Mouse (Mus musculus): Measurements from ENCODE around the gene Mboat2. TPM values are rescaled to one million over a fixed set of nuclear protein-coding genes. Genes with fewer than 3 reads are reported as not detected.
A peak's percentile ranks its signal among the peaks of the same experiment; 100 is the strongest.

Mboat2 gene
- polyA plus RNA-seq, 1 experiment from 2014 or later = 44.6 TPM

GRCm38 (mm10) chr12:24860436-24860835, 29.8 kb downstream of the Mboat2 start:
- no peak for TF ChIP-seq CTCF (IDR thresholded peaks at IDR 0.05; ENCODE audit: low read depth)

DNA sequence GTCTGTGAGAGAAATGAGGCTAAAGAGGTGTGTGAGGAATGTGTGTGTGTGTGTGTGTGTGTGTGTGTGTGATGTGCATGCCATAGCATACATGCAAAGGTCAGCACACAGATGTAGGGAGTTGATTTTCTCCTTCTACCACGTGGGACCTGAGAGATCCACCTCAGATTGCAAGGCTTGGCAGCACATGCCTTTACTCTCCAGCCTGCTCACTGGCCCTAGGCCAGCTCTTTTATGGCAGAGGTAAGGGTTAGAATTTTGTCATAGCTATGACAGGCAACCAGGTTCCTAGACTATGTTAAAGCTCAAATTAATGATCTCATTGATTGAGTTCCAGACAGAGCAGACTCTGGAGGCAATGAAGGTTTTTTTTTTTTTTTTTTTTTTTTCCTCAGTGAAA, 33.1 kb downstream of the Mboat2 start:
- DNase-seq (peak; percentile 32), ATAC-seq (ENCODE audit: insufficient read depth) (peak; percentile 32; the same call in 1 of the 2 replicates)
- Histone ChIP-seq H3K27ac (ENCODE audit: low read depth) (no peak overlapping the region), H3K4me3 (ENCODE audit: low read depth, low read length) (no peak overlapping the region), H3K9me3 (ENCODE audit: low read depth, low read length) (no peaks in the 10 kb centered on the region), H3K36me3 (ENCODE audit: insufficient read depth) (no peaks in the 10 kb centered on the region), H3K27me3 (ENCODE audit: insufficient read depth, low read length) (no peaks in the 10 kb centered on the region), H3K4me2 (no peak overlapping the region), H3K9ac (no peak overlapping the region), H3K4me1 (ENCODE audit: insufficient read depth) (0 out of 2 replicates have a peak, but pooled peaks cover 12% of the 10 kb centered on the region)
- 17% methylated on average over 1 of the region's 1 CpGs for WGBS
- no peak for TF ChIP-seq CTCF (IDR thresholded peaks at IDR 0.05; ENCODE audit: low read depth)

More at GRCm38 (mm10) chr12:24860436-24860835, 29.8 kb downstream of the Mboat2 start:
- ATAC-seq (ENCODE audit: insufficient read depth) = no peak
- H3K4me2 ChIP-seq = no peak overlapping the region
- H3K27ac ChIP-seq (ENCODE audit: low read depth) = no peak overlapping the region
- H3K4me3 ChIP-seq (ENCODE audit: low read depth, low read length) = no peak overlapping the region
- WGBS = 84% methylated on average over 9 of the region's 9 CpGs
- H3K36me3 ChIP-seq (ENCODE audit: insufficient read depth) = no peaks in the 10 kb centered on the region
- no peaks in the 10 kb centered on the region for H3K9me3 ChIP-seq (ENCODE audit: low read depth, low read length)
- DNase-seq = no peak
- H3K4me1 ChIP-seq (ENCODE audit: insufficient read depth) = 0 out of 2 replicates have a peak, but pooled peaks cover 9% of the 10 kb centered on the region
- H3K27me3 ChIP-seq (ENCODE audit: insufficient read depth, low read length) = no peaks in the 10 kb centered on the region
- H3K9ac ChIP-seq = no peak overlapping the region

DNA sequence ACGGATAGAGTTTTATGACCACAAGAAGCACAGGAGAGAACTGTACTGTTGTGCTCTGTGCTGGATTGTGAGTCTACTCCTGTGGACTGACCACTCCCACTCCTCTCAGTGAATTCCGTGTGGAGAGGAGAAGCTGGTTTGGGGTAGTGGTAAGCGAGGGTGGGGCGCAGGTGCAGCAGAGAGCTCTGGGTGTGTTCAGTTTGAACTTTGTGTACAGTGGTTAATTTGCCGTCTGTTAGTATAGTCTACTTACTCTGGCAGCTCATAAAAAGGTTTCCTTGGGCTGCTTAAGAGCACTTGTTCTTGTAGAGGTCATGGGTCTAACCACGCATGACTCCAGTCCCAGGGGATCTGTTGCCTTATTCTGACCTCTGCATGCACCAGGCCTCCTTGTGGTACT, 36.0 kb downstream of the Mboat2 start:
- no peak overlapping the region for H3K4me2 ChIP-seq
- no peak for DNase-seq
- no peak overlapping the region for H3K9ac ChIP-seq
- no peaks in the 10 kb centered on the region for H3K9me3 ChIP-seq (ENCODE audit: low read depth, low read length)
- peak; percentile 59 for ATAC-seq (ENCODE audit: insufficient read depth)
- peaks cover 12% of the 10 kb centered on the region; the same call in 1 of the 2 replicates for H3K4me1 ChIP-seq (ENCODE audit: insufficient read depth)
- 62% methylated on average over 6 of the region's 6 CpGs for WGBS
- H3K4me3 ChIP-seq (ENCODE audit: low read depth, low read length) = no peak overlapping the region
- H3K36me3 ChIP-seq (ENCODE audit: insufficient read depth) = no peaks in the 10 kb centered on the region
- H3K27ac ChIP-seq (ENCODE audit: low read depth) = no peak overlapping the region
- TF ChIP-seq CTCF (IDR thresholded peaks at IDR 0.05; ENCODE audit: low read depth) = peak; percentile 12; the same call in 1 of the 2 replicates
- no peaks in the 10 kb centered on the region for H3K27me3 ChIP-seq (ENCODE audit: insufficient read depth, low read length)

- no peak overlapping the region for H3K27ac ChIP-seq (ENCODE audit: low read depth)
- WGBS = 89% methylated on average over 4 of the region's 4 CpGs
- no peak for DNase-seq
Observed at GRCm38 (mm10) chr12:24868694-24869093, 38.0 kb downstream of the Mboat2 start.

DNA sequence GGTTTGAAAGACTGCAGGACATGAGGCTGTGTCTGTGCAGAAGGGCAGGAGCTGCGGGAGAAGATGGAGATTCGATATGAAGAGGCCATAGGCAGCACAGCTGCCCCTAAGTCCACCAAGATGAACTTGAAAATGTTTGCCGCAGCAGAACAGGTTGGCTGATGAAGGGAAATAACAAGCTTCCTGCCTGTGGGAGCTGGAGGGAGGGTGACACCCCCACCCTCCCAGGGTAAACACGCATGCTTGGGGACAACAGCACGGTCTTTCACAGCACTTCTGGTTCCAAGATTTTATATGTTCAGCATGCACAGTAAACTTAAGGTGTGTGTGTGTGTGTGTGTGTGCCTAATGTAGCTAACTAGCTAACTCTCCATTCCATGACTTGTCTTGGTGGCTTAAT, 38.6 kb downstream of the Mboat2 start:
- no peak overlapping the region for H3K9ac ChIP-seq
- no peak overlapping the region for H3K4me2 ChIP-seq
- ATAC-seq (ENCODE audit: insufficient read depth) (no peak), DNase-seq (no peak)
- no peak for TF ChIP-seq CTCF (IDR thresholded peaks at IDR 0.05; ENCODE audit: low read depth)
- H3K9me3 ChIP-seq (ENCODE audit: low read depth, low read length) = no peaks in the 10 kb centered on the region
- H3K27ac ChIP-seq (ENCODE audit: low read depth) = no peak overlapping the region
- peaks cover 6% of the 10 kb centered on the region; the same call in 1 of the 2 replicates for H3K4me1 ChIP-seq (ENCODE audit: insufficient read depth)
- no peaks in the 10 kb centered on the region for H3K27me3 ChIP-seq (ENCODE audit: insufficient read depth, low read length)
- H3K36me3 ChIP-seq (ENCODE audit: insufficient read depth) = no peaks in the 10 kb centered on the region
- 61% methylated on average over 5 of the region's 5 CpGs for WGBS
- H3K4me3 ChIP-seq (ENCODE audit: low read depth, low read length) = no peak overlapping the region

More at GRCm38 (mm10) chr12:24868694-24869093, 38.0 kb downstream of the Mboat2 start:
- no peak for TF ChIP-seq CTCF (IDR thresholded peaks at IDR 0.05; ENCODE audit: low read depth)
- no peaks in the 10 kb centered on the region for H3K36me3 ChIP-seq (ENCODE audit: insufficient read depth)
- no peaks in the 10 kb centered on the region for H3K27me3 ChIP-seq (ENCODE audit: insufficient read depth, low read length)
- H3K4me3 ChIP-seq (ENCODE audit: low read depth, low read length) = no peak overlapping the region
- no peaks in the 10 kb centered on the region for H3K9me3 ChIP-seq (ENCODE audit: low read depth, low read length)
- peaks cover 8% of the 10 kb centered on the region; the same call in 1 of the 2 replicates for H3K4me1 ChIP-seq (ENCODE audit: insufficient read depth)
- H3K9ac ChIP-seq = no peak overlapping the region
- no peak overlapping the region for H3K4me2 ChIP-seq
- ATAC-seq (ENCODE audit: insufficient read depth) = no peak

DNA sequence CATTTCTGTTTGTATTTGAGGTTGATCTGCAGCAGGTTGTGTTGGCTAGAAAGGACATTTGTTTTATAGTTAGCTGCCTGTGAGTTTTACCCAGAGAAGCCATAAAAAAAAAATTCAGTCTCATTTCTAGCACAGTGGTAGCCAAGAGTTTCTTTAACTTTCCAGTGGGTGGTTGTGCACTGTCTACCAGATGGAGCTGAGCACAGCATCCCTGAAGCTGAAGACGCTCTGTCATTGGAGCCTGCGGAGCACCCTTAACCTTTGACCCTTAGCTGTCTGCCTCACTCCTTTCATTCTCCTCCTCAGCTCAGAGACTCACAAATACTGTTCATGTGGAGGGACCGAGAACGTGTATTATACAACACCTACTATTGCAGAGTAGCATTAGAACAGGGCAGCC, 40.2 kb downstream of the Mboat2 start:
- no peak overlapping the region for H3K27ac ChIP-seq (ENCODE audit: low read depth)
- H3K9me3 ChIP-seq (ENCODE audit: low read depth, low read length) = no peaks in the 10 kb centered on the region
- no peak overlapping the region for H3K9ac ChIP-seq
- H3K27me3 ChIP-seq (ENCODE audit: insufficient read depth, low read length) = no peaks in the 10 kb centered on the region
- no peak for TF ChIP-seq CTCF (IDR thresholded peaks at IDR 0.05; ENCODE audit: low read depth)
- peaks cover 6% of the 10 kb centered on the region; the same call in 1 of the 2 replicates for H3K4me1 ChIP-seq (ENCODE audit: insufficient read depth)
- 30% methylated on average over 4 of the region's 4 CpGs for WGBS
- no peak overlapping the region for H3K4me2 ChIP-seq
- H3K4me3 ChIP-seq (ENCODE audit: low read depth, low read length) = no peak overlapping the region
- no peaks in the 10 kb centered on the region for H3K36me3 ChIP-seq (ENCODE audit: insufficient read depth)
- ATAC-seq (ENCODE audit: insufficient read depth) (no peak), DNase-seq (no peak)

- no peaks in the 10 kb centered on the region for H3K9me3 ChIP-seq (ENCODE audit: low read depth, low read length)
- DNase-seq = no peak
- H3K27ac ChIP-seq (ENCODE audit: low read depth) = no peak overlapping the region
- no peaks in the 10 kb centered on the region for H3K36me3 ChIP-seq (ENCODE audit: insufficient read depth)
- H3K4me3 ChIP-seq (ENCODE audit: low read depth, low read length) = no peak overlapping the region
- ATAC-seq (ENCODE audit: insufficient read depth) = no peak
- no peak overlapping the region for H3K9ac ChIP-seq
- no peak for TF ChIP-seq CTCF (IDR thresholded peaks at IDR 0.05; ENCODE audit: low read depth)
- no peaks in the 10 kb centered on the region for H3K27me3 ChIP-seq (ENCODE audit: insufficient read depth, low read length)
- 84% methylated on average over 8 of the region's 8 CpGs for WGBS
- no peak overlapping the region for H3K4me2 ChIP-seq
- H3K4me1 ChIP-seq (ENCODE audit: insufficient read depth) = peaks cover 3% of the 10 kb centered on the region
Observed at GRCm38 (mm10) chr12:24872264-24872663, 41.6 kb downstream of the Mboat2 start.

Measured in lung, embryonic 14.5 days (tissue).